Mouse (Mus musculus) embryonic facial prominence, embryonic 14.5 days (tissue): ENCODE data around the gene Avpr2. TPM values are rescaled to one million over a fixed set of nuclear protein-coding genes. Genes with fewer than 3 reads are reported as not detected.

ENCODE experiments used
- ATAC-seq: fragments of 200-750 bp; cut with Nextera tagmentation; 2 replicates; pipeline ENCODE4 v1.8.0; 2017; ENCODE audit warnings: low read depth, moderate number of reproducible peaks, moderate TSS enrichment
- DNase-seq: peaks from one replicate; pipeline ENCODE4 v3.0.0-alpha.2; 2015; ENCODE audit warnings: low spot score
- H3K27ac ChIP-seq: fragments of 300-500 bp; sonication (generic); replicated peaks from 2 replicates; pipeline ENCODE4 v1.5.1; 2014; ENCODE audit warnings: low read depth, mild to moderate bottlenecking, low read length, moderate library complexity
- H3K27me3 ChIP-seq: fragments of 300-500 bp; sonication (generic); replicated peaks from 2 replicates; pipeline ENCODE4 v1.6.1; 2014; ENCODE audit warnings: low read length; ENCODE audit not compliant: control insufficient read depth, insufficient read depth
- H3K36me3 ChIP-seq: fragments of 300-500 bp; sonication (generic); 2 replicates; pipeline ENCODE4 v1.6.1; 2014; ENCODE audit warnings: low read length, mixed read lengths; ENCODE audit not compliant: control insufficient read depth, insufficient read depth
- H3K4me1 ChIP-seq: fragments of 300-500 bp; sonication (generic); 2 replicates; pipeline ENCODE4 v1.6.1; 2014; ENCODE audit warnings: antibody characterized with exemption, low read length; ENCODE audit not compliant: control insufficient read depth, insufficient read depth
- H3K4me2 ChIP-seq: fragments of 300-500 bp; sonication (generic); 2 replicates; pipeline ENCODE4 v1.6.1; 2014; ENCODE audit warnings: low read depth, mild to moderate bottlenecking, low read length, moderate library complexity, mixed read lengths
- H3K4me3 ChIP-seq: fragments of 300-500 bp; sonication (generic); 2 replicates; pipeline ENCODE4 v1.5.1; 2014; ENCODE audit warnings: low read depth, mild to moderate bottlenecking, low read length
- H3K9ac ChIP-seq: fragments of 300-500 bp; sonication (generic); 2 replicates; pipeline ENCODE4 v1.6.1; 2014; ENCODE audit warnings: low read depth, mild to moderate bottlenecking, low read length, moderate library complexity, mixed read lengths
- H3K9me3 ChIP-seq: fragments of 300-500 bp; sonication (generic); 2 replicates; pipeline ENCODE4 v1.6.1; 2016; ENCODE audit warnings: low read length; ENCODE audit not compliant: control insufficient read depth
- WGBS: fragments of 180-500 bp; shearing (Covaris S2); extraction: QIAGEN DNeasy Blood & Tissue Kit; methylation state at CpG from one replicate; pipeline ENCODE4 v1.1.7; 2014; 5-methylcytosine and 5-hydroxymethylcytosine counted together
- polyA plus RNA-seq: library from polyadenylated mRNA; unstranded; fragments of >200 nt; fragmentation: Nextera tagmentation; extraction: Ambion mirVana; gene quantifications from 2 replicates; pipeline ENCODE4 v1.2.1, GENCODE M21; 2014

Avpr2 gene
- 0.14 TPM in 1 of 2 replicates, not detected in the other for polyA plus RNA-seq

DNA sequence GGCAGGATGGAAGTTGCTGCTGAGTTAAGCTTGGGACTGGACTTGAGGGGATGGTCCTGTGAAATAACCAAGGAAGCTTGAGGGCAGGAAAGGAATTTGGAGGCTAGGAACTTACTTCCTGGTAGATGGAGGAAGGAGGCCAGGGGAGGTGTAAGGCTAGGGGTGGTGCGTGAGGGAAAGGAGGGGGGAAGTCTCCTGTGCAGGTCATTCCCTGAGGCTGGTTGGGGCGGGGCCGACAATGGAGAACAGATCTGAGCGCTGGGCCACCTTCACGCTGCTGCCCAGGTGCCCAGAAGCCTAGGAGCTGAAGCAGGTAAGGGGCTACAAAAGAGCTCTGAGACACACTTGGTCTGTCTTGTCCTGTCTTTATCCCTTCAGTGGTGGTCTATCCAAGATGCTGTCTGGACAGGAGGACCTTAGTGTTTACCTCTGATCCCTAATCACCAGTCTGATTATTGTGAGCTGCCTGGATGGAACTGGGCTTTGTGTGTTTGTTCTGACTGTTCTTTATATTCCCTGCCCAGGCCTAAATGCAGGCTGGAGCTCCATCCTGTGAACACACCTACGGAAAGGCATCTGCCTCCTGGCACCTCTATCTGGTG, at the start of gene Avpr2:
Gene Avpr2, plus strand, starts transcription at position 552 of the 602 bp plus-strand sequence.
- no peaks in the 10 kb centered on the region for H3K9me3 ChIP-seq

DNA sequence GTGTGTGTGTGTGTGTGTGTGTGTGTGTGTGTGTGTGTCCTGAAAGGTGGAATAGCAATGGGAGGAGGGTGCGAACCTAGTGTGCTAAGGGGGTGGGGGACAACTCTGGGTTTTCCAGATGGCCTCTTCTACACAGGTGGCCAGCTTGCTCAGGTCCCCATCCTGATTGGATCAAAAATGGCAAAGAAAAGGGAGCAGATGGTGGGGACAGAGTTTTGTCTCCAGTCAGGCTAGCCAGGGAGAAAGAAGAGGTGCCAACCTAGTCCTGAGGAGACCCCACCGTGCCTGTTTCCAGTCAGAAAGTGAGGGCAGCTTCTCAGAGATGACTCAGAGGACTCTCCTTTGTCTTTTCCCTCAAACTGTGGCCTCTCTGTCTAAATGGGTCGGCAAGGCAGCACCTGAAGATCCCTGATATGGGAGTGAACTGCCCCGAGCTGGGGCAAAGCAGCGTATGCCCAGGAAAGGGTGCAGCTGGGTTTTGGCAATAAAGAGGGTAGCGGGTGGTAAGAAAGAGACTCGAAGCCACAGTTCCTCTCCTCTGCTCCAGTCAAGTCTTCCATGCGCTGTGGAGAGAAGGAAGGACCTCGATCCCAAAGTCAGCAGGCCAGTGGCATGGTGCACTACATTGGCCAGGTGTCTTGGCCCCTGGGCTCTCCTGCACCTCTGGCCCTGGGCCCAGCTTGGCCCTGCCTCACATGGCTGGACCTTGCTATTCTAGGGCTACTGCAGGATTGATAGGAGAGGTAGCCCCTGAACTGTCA, 37.4 kb upstream of the Avpr2 start:
- no peak for ATAC-seq
- no peak overlapping the region for H3K9ac ChIP-seq
- H3K27ac ChIP-seq: no peak overlapping the region
- 80% methylated on average over 9 of the region's 9 CpGs for WGBS
- no peaks in the 10 kb centered on the region for H3K27me3 ChIP-seq
- no peaks in the 10 kb centered on the region for H3K4me1 ChIP-seq
- H3K4me2 ChIP-seq: no peak overlapping the region
- DNase-seq: no peak
- H3K9me3 ChIP-seq: no peaks in the 10 kb centered on the region
- no peaks in the 10 kb centered on the region for H3K36me3 ChIP-seq
- H3K4me3 ChIP-seq: no peak overlapping the region

More for the DNA sequence above, at the start of gene Avpr2:
- no peak within 1 kb of the TSS for H3K4me2 ChIP-seq
- H3K27ac ChIP-seq: no peak within 1 kb of the TSS
- H3K36me3 ChIP-seq: no peaks in the 10 kb centered on the region
- no peak for DNase-seq
- H3K9ac ChIP-seq: no peak within 1 kb of the TSS
- H3K4me3 ChIP-seq: no peak within 1 kb of the TSS
- no peaks in the 10 kb centered on the region for H3K27me3 ChIP-seq
- 72% methylated on average over 6 of the region's 6 CpGs for WGBS
- no peaks in the 10 kb centered on the region for H3K4me1 ChIP-seq
- no peak for ATAC-seq

DNA sequence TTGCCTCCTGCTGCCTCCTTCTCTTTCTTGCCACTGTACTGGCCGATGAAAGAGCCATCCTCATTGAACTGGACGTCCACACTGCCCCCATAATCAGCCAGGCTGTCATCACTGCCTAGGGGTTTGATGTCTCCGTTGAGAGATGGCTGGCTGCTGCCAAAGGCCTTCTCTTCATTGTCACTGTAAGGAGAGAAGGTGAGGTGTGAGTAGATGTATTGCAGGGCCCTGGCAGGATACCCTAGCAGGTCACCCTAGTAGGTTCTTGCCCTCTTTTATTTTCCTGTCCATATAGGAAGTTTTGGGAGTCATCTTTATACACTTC, 36.9 kb upstream of the Avpr2 start:
- no peak overlapping the region for H3K9ac ChIP-seq
- no peaks in the 10 kb centered on the region for H3K4me1 ChIP-seq
- H3K36me3 ChIP-seq: no peaks in the 10 kb centered on the region
- no peaks in the 10 kb centered on the region for H3K27me3 ChIP-seq
- no peak overlapping the region for H3K27ac ChIP-seq
- 56% methylated on average over 3 of the region's 3 CpGs for WGBS
- H3K4me3 ChIP-seq: no peak overlapping the region
- DNase-seq (no peak), ATAC-seq (no peak)
- no peak overlapping the region for H3K4me2 ChIP-seq
- H3K9me3 ChIP-seq: no peaks in the 10 kb centered on the region

DNA sequence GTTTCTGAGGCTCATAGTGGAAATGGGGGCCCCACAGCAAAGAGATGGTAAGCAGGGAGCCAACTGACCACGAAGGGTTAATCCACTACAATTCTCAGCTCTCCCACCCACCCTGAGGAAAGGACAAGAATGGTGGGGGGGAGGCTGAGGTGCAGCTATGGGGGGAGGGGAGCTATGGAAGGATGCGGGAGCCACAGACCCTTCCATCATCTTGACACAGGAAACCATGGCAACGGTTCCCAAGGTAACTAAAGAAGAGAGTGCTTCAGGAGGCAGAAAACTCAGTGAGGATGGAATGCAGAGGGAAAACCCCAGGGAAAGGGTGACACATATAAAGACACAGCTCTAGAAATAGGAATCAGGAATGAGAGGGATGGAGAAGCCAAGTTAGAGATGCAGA, 27.2 kb upstream of the Avpr2 start:
- H3K4me2 ChIP-seq: no peak overlapping the region
- H3K9ac ChIP-seq: no peak overlapping the region
- no peak overlapping the region for H3K27ac ChIP-seq
- ATAC-seq: no peak
- no peaks in the 10 kb centered on the region for H3K4me1 ChIP-seq
- 44% methylated on average over 3 of the region's 3 CpGs for WGBS
- no peaks in the 10 kb centered on the region for H3K9me3 ChIP-seq
- no peaks in the 10 kb centered on the region for H3K36me3 ChIP-seq
- H3K4me3 ChIP-seq: no peak overlapping the region
- no peak for DNase-seq
- no peaks in the 10 kb centered on the region for H3K27me3 ChIP-seq

DNA sequence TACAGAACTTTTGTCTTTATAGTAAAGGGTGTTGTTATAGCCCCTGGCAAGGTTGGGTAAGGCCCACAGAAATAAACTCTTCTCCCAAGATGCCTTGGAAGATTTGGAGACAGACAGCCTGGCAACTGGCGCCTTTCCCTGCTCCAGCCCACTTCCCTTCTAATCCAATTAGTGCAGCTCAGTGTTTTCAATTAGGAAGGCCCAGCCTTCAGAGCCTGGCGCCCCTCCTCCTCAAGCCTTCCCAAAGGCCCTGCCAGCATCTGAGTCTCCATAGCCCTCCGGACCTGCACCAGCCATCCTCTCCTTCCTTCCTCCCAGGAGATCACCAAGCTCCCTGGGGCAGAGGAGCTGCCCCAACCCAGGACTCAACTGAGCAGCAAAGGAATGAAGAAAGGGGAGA, 24.6 kb upstream of the Avpr2 start:
- Histone ChIP-seq H3K9ac (no peak overlapping the region), H3K27ac (no peak overlapping the region), H3K4me2 (no peak overlapping the region), H3K9me3 (no peaks in the 10 kb centered on the region), H3K4me1 (no peaks in the 10 kb centered on the region), H3K27me3 (no peaks in the 10 kb centered on the region), H3K36me3 (no peaks in the 10 kb centered on the region), H3K4me3 (no peak overlapping the region)
- WGBS: 12% methylated on average over 2 of the region's 3 CpGs
- peak; percentile 13 for DNase-seq
- ATAC-seq: peak; percentile 41; the same call in 1 of the 2 replicates

DNA sequence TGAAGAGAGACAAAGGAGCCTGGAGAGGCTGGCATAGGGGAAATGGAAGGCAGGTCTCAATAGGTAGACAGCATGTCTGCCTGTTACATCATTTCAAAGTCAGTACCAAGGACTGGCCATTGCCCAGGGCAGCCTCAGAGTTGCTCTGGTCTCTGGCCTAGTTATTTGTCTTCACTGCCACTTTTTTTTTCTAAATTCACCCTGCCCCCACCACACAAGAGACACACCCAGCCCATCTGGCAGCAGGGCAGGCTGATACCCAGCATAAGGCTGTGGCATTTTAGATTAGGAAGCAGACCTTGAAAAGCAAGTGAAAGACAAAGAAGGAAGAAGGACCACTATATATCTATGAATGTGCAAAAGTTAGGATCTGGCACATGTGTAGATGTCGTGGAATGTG, 24.1 kb upstream of the Avpr2 start:
- H3K4me3 ChIP-seq: no peak overlapping the region
- no peak overlapping the region for H3K9ac ChIP-seq
- no peaks in the 10 kb centered on the region for H3K27me3 ChIP-seq
- no peaks in the 10 kb centered on the region for H3K36me3 ChIP-seq
- H3K9me3 ChIP-seq: no peaks in the 10 kb centered on the region
- no peak overlapping the region for H3K27ac ChIP-seq
- ATAC-seq: no peak
- 83% methylated on average over 1 of the region's 1 CpGs for WGBS
- H3K4me2 ChIP-seq: no peak overlapping the region
- no peak for DNase-seq
- no peaks in the 10 kb centered on the region for H3K4me1 ChIP-seq

DNA sequence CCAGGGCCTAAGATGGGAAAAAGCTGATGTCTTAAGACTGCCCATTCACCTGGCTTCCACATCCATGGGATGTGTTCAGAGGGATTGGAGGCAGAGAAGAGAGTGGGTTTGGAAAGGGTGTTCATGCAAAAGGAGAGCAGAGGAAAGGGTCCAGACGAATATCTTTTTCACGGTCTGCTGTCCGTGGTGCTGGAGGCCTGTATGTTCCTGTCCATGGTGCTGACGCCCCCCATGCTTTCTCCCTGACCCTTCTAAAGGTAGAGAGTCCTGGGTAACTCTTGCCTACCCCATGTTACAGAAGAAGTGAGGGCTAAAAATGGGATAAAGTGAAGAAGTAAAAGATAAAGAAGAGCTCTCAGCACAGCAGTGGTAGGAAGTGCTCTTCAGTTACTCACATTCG, 22.6 kb upstream of the Avpr2 start:
- Histone ChIP-seq H3K9ac (no peak overlapping the region), H3K27ac (no peak overlapping the region), H3K4me3 (no peak overlapping the region), H3K4me1 (no peaks in the 10 kb centered on the region), H3K4me2 (no peak overlapping the region), H3K9me3 (no peaks in the 10 kb centered on the region), H3K27me3 (no peaks in the 10 kb centered on the region), H3K36me3 (no peaks in the 10 kb centered on the region)
- DNase-seq (peak; percentile 26), ATAC-seq (no peak)
- WGBS: 13% methylated on average over 5 of the region's 5 CpGs

DNA sequence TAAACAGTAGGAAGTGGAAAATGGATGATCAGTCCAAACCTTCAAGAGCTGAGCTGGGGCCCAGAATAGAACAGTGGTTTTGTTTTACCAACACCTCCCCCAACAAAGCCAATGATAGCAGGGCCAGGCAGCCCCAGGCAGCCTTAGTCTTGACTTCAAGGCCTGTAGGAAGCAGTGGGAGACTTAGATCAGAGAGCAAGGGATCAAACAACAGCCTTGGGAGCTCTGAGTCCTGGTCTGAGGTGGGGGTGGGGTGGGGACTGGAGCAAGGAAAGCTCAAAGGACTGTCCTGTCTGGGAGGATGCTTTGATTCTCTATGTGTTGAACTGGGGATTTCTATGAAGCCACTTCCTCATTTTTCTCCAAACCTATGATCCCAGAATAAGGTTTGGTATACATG, 20.4 kb upstream of the Avpr2 start:
- Histone ChIP-seq H3K27ac (no peak overlapping the region), H3K9me3 (no peaks in the 10 kb centered on the region), H3K36me3 (no peaks in the 10 kb centered on the region), H3K4me1 (no peaks in the 10 kb centered on the region), H3K4me2 (no peak overlapping the region), H3K4me3 (no peak overlapping the region), H3K27me3 (no peaks in the 10 kb centered on the region), H3K9ac (no peak overlapping the region)
- ATAC-seq (no peak), DNase-seq (no peak)

DNA sequence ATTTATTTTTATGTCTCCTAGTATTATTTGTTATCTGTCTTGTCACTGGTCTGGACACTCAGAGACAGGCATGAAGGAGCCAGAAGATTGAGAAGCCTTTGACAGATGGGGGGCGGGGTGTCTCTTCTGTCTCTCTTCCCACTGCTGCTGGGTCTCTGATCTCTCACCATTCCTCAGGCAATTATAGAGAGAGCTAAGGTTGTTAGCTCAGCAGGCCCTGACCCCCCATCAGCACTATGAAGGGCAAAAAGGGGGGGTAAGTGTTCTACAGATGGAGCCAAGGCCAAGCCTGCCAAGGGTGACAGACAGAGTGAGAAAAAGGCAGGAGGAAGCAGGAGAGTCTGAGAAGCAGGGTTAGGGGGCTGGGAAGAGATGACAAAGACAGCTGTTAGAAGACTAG, 19.9 kb upstream of the Avpr2 start:
- Histone ChIP-seq H3K27me3 (no peaks in the 10 kb centered on the region), H3K4me2 (no peak overlapping the region), H3K9me3 (no peaks in the 10 kb centered on the region), H3K9ac (no peak overlapping the region), H3K27ac (no peak overlapping the region), H3K36me3 (no peaks in the 10 kb centered on the region), H3K4me1 (no peaks in the 10 kb centered on the region), H3K4me3 (no peak overlapping the region)
- ATAC-seq: no peak
- 62% methylated on average over 1 of the region's 1 CpGs for WGBS
- DNase-seq: no peak
